Mouse (Mus musculus) heart, postnatal 0 days (tissue): ENCODE measurements around the gene Cln6. TPM values are rescaled to one million over a fixed set of nuclear protein-coding genes. Genes with fewer than 3 reads are reported as not detected.

ENCODE experiments used
- ATAC-seq: fragments of 200-750 bp; cut with Nextera tagmentation; 2 replicates; pipeline ENCODE4 v1.8.0; 2017; ENCODE audit warnings: low read depth, moderate number of reproducible peaks, moderate library complexity; ENCODE audit not compliant: insufficient read depth
- DNase-seq: peaks from one replicate; pipeline ENCODE4 v3.0.0-alpha.2; 2016; ENCODE audit warnings: low spot score
- H3K27ac ChIP-seq: fragments of 300-500 bp; sonication (generic); 2 replicates; pipeline ENCODE4 v1.5.1; 2014; ENCODE audit warnings: low read depth, mild to moderate bottlenecking
- H3K27me3 ChIP-seq: fragments of 300-500 bp; sonication (generic); 2 replicates; pipeline ENCODE4 v1.6.1; 2014; ENCODE audit warnings: low read length, mixed read lengths; ENCODE audit not compliant: control insufficient read depth, insufficient read depth
- H3K36me3 ChIP-seq: fragments of 300-500 bp; sonication (generic); replicated peaks from 2 replicates; pipeline ENCODE4 v1.6.1; 2014; ENCODE audit warnings: low read length, mixed read lengths; ENCODE audit not compliant: control insufficient read depth, insufficient read depth
- H3K4me1 ChIP-seq: fragments of 300-500 bp; sonication (generic); 2 replicates; pipeline ENCODE4 v1.6.1; 2014; ENCODE audit warnings: antibody characterized with exemption; ENCODE audit not compliant: control insufficient read depth, insufficient read depth
- H3K4me2 ChIP-seq: fragments of 300-500 bp; sonication (generic); 2 replicates; pipeline ENCODE4 v1.6.1; 2014; ENCODE audit warnings: low read depth, mild to moderate bottlenecking, low read length, moderate library complexity
- H3K4me3 ChIP-seq: fragments of 300-500 bp; sonication (generic); 2 replicates; pipeline ENCODE4 v1.5.1; 2014; ENCODE audit warnings: low read depth, low read length
- H3K9ac ChIP-seq: fragments of 300-500 bp; sonication (generic); replicated peaks from 2 replicates; pipeline ENCODE4 v1.6.1; 2014; ENCODE audit warnings: low read depth, low read length, mixed read lengths
- H3K9me3 ChIP-seq: fragments of 300-500 bp; sonication (generic); replicated peaks from 2 replicates; pipeline ENCODE4 v1.6.1; 2016; ENCODE audit warnings: low read length; ENCODE audit not compliant: control insufficient read depth
- CTCF ChIP-seq: IDR thresholded peaks from 2 replicates; pipeline ENCODE4 v1.5.1; 2016; ENCODE audit warnings: antibody characterized with exemption, control low read depth, low read depth
- EP300 ChIP-seq: IDR thresholded peaks from 2 replicates; pipeline ENCODE4 v1.6.1; 2016; ENCODE audit warnings: antibody characterized with exemption, low read depth
- WGBS: fragments of 180-500 bp; shearing (Covaris S2); extraction: QIAGEN DNeasy Blood & Tissue Kit; methylation state at CpG from one replicate; pipeline ENCODE4 v1.1.7; 2014; 5-methylcytosine and 5-hydroxymethylcytosine counted together
- polyA plus RNA-seq: library from polyadenylated mRNA; unstranded; fragments of >200 nt; fragmentation: Nextera tagmentation; extraction: Ambion mirVana; gene quantifications from 2 replicates; pipeline ENCODE4 v1.2.1, GENCODE M21; 2015
- total RNA-seq: library from RNA; depleted of rRNA; stranded (reverse); fragments of >200 nt; gene quantifications from 2 replicates; pipeline ENCODE4 v1.2.3, GENCODE M21; 2014; ENCODE audit warnings: low replicate concordance

The Cln6 gene
- total and polyA plus RNA-seq, 2 experiments from 2014 or later = 12.3 to 38.3 TPM

DNA sequence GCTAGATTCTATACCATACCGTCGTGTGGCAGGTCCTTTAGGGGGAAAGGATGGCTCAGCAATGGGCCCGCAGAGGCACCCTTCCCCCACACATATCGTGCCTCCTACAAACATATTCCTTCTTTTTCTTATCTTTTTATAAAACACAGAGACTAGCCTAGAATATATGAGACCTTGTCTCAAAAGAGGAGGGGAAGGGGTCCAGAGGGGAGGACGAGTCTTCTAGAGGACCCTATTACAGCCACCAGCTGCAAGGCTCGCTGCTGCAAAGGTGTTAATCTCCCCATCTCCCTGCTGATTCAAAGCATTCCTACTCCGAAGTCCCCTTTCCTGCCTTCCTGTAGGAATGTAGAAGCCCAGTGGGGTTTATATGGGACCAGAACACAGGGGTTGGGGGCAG lies 12.1 kb upstream of the Cln6 start:
- no peaks in the 10 kb centered on the region for H3K9me3 ChIP-seq
- no peak overlapping the region for H3K4me3 ChIP-seq
- H3K9ac ChIP-seq = no peak overlapping the region
- ATAC-seq (no peak), DNase-seq (no peak)
- no peak overlapping the region for H3K27ac ChIP-seq
- no peak overlapping the region for H3K4me2 ChIP-seq
- H3K27me3 ChIP-seq = no peaks in the 10 kb centered on the region
- TF ChIP-seq EP300 = no peak
- no peak for TF ChIP-seq CTCF
- no peaks in the 10 kb centered on the region for H3K36me3 ChIP-seq
- 16% methylated on average over 7 of the region's 7 CpGs for WGBS
- peaks cover 5% of the 10 kb centered on the region; the same call in 1 of the 2 replicates for H3K4me1 ChIP-seq

DNA sequence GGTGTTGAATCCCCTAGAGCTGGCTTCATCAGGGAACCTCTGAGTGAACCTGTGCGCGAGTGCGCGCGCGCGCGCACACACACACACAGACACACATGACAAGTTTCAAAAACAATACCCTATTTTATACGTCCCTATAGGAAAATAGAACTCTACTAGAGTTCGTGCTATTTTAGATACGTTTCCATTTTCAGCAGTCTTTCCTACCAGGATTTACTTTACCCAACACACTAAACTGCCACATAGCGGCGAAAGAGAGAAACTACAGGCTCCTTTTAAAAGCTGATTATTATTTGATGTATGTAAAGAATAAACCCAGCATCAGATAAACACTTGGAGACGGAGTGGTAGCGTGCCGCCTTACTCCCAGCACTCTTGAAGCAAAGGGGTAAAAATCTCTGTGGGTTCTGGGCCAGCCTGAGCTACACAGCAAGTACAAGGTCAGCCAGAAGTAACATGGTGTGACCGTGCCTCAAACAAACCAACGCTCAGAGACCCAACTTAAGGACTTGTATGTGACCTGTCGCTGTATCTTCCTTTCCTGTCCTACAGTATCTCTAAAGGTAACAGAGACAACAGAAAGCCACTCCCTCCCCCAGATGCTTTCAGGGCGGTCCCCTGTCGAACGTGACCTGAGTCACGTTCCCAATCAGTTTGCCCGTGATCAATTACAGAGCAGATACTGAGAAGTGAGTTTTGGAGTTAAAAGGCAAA lies 10.5 kb upstream of the Cln6 start:
- Histone ChIP-seq H3K9me3 (no peaks in the 10 kb centered on the region), H3K4me2 (peak overlapping the region; percentile 68), H3K4me1 (peaks cover 5% of the 10 kb centered on the region; the same call in 1 of the 2 replicates), H3K27ac (peak overlapping the region; percentile 46), H3K27me3 (no peaks in the 10 kb centered on the region), H3K9ac (no peak overlapping the region), H3K4me3 (peak overlapping the region; percentile 37), H3K36me3 (no peaks in the 10 kb centered on the region)
- 4% methylated on average over 24 of the region's 24 CpGs for WGBS
- DNase-seq (peak; percentile 70), ATAC-seq (no peak)
- no peak for TF ChIP-seq EP300
- peak; percentile 50 for TF ChIP-seq CTCF

DNA sequence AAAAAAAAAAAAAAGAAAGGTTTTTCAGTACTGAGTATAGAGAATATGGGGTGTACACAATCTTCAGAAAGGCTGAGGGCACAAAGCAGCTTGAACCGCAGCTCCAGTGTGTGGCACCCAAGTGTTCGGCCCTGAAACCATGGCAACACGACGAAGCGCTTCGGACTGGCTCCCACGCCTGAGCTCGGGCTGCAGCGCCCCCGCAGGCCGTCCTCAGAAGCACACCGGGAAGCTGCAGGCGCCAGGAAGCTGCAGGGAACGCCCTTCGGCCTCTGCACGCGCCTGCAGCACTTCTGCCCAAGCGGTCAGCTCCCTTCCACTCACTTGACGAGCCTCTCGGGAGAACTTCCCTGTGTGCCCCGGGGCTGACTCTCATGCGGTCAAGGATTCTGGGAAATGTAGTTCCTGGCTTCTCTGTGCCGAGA lies 9.9 kb upstream of the Cln6 start:
- Histone ChIP-seq H3K9me3 (no peaks in the 10 kb centered on the region), H3K36me3 (no peaks in the 10 kb centered on the region), H3K4me1 (peaks cover 5% of the 10 kb centered on the region; the same call in 1 of the 2 replicates), H3K9ac (no peak overlapping the region), H3K4me2 (peak overlapping the region; percentile 68), H3K27ac (peak overlapping the region; percentile 46), H3K4me3 (peak overlapping the region; percentile 37), H3K27me3 (no peaks in the 10 kb centered on the region)
- peak; percentile 98 for TF ChIP-seq CTCF
- peak; percentile 72; the same call in 1 of the 2 replicates for TF ChIP-seq EP300
- WGBS = under 1% methylated on average over 23 of the region's 23 CpGs
- peak; percentile 100 for ATAC-seq
- DNase-seq = peak; percentile 99

DNA sequence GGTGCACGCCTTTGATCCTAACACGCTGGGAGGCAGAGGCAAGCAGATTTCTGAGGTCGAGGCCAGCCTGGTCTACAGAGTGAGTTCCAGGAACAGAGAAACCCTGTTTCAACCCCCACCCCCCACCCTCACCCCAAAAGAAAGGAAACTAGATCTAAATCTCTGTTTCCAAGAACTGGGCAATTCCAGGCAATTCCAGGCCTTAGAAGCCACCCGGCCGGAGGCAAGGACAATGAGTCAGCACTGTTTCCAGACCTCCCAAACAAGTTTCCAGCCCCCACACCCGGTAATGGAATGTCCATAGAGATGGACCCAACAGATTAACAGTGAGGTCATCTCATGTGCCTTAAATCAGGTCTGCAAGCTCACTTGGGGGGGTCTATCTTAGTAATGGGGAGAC lies 8.7 kb upstream of the Cln6 start:
- peaks cover 5% of the 10 kb centered on the region; the same call in 1 of the 2 replicates for H3K4me1 ChIP-seq
- TF ChIP-seq CTCF = no peak
- TF ChIP-seq EP300 = no peak
- no peaks in the 10 kb centered on the region for H3K27me3 ChIP-seq
- DNase-seq = no peak
- WGBS = 71% methylated on average over 6 of the region's 6 CpGs
- H3K36me3 ChIP-seq = no peaks in the 10 kb centered on the region
- no peak overlapping the region for H3K27ac ChIP-seq
- no peak overlapping the region for H3K4me3 ChIP-seq
- H3K9ac ChIP-seq = no peak overlapping the region
- H3K4me2 ChIP-seq = no peak overlapping the region
- no peaks in the 10 kb centered on the region for H3K9me3 ChIP-seq
- ATAC-seq = no peak

DNA sequence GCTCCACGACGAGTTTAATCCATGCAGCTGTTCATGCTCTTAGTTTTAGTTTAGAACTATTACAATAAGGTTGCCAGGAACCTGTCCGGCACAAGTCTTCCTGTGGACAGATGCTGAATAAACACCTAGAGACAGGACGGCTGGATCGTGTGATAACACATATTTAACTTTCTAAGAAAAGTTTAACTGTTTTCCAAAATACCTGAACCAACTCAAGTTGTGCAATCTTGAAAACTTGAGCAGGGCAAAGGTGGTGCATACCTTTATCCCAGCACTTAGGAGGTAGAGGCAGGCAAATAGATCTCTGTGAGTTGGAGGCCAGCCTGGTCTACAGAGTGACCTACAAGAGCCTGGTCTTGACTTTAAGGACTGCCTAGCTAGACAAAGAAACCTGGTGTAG lies 3.7 kb upstream of the Cln6 start:
- Histone ChIP-seq H3K27ac (no peak overlapping the region), H3K9ac (no peak overlapping the region), H3K9me3 (no peaks in the 10 kb centered on the region), H3K4me2 (no peak overlapping the region), H3K4me3 (no peak overlapping the region), H3K36me3 (no peaks in the 10 kb centered on the region), H3K4me1 (0 out of 2 replicates have a peak, but pooled peaks cover 10% of the 10 kb centered on the region), H3K27me3 (no peaks in the 10 kb centered on the region)
- TF ChIP-seq EP300 = no peak
- ATAC-seq (no peak), DNase-seq (no peak)
- WGBS = 69% methylated on average over 5 of the region's 5 CpGs
